Mouse (Mus musculus) CH12.LX (cell line): ENCODE results near the gene Alkbh4. TPM values are rescaled to one million over a fixed set of nuclear protein-coding genes. Genes with fewer than 3 reads are reported as not detected.

ENCODE experiments used
- DNase-seq: peaks from one replicate; pipeline ENCODE4 v3.0.0-alpha.2; 2013; ENCODE audit errors: extremely low read depth
- H3K27ac ChIP-seq: 2 replicates; pipeline ENCODE4 v1.5.1; 2012; ENCODE audit warnings: low read depth, mild to moderate bottlenecking, control low read depth, moderate library complexity; ENCODE audit not compliant: insufficient read depth
- H3K27me3 ChIP-seq: replicated peaks from 2 replicates; pipeline ENCODE3; 2012; ENCODE audit warnings: inconsistent platforms
- H3K36me3 ChIP-seq, 2 experiments: replicated peaks in 1 of 2; 2 replicates each; pipeline versions ENCODE3 to v1.6.1; 2012; ENCODE audit warnings: inconsistent platforms in 1 of 2, low read length in 1 of 2, mild to moderate bottlenecking in 1 of 2, mixed read lengths in 1 of 2, moderate library complexity in 1 of 2; ENCODE audit not compliant: control insufficient read depth in 1 of 2, insufficient read depth in 1 of 2
- H3K4me1 ChIP-seq, 2 experiments: 2 replicates each; pipeline ENCODE4 v1.6.1; 2012; ENCODE audit warnings: inconsistent platforms in 1 of 2, moderate library complexity in 1 of 2; ENCODE audit not compliant: insufficient read depth in 2 of 2, control insufficient read depth in 1 of 2
- H3K4me2 ChIP-seq: 2 replicates; pipeline ENCODE4 v1.6.1; 2012; ENCODE audit warnings: low read depth, mild to moderate bottlenecking, control low read depth; ENCODE audit not compliant: poor library complexity, insufficient read depth, severe bottlenecking
- H3K4me3 ChIP-seq, 3 experiments: fragments of 150-350 bp in 1 of 3; sonication (generic) in 1 of 3; replicated peaks in 1 of 3; 2 replicates each; pipeline versions ENCODE3 to v1.5.1; 2011 to 2012; ENCODE audit warnings: low read depth in 2 of 3, low read length in 2 of 3, mild to moderate bottlenecking in 2 of 3, moderate library complexity in 2 of 3, control low read depth in 1 of 3, improper control_type of control experiment in 1 of 3, inconsistent platforms in 1 of 3, mixed read lengths in 1 of 3; ENCODE audit not compliant: poor library complexity in 1 of 3
- H3K79me2 ChIP-seq: replicated peaks from 2 replicates; pipeline ENCODE4 v1.6.1; 2012; ENCODE audit warnings: mild to moderate bottlenecking, moderate library complexity; ENCODE audit not compliant: control insufficient read depth, poor library complexity, insufficient read depth, severe bottlenecking; ENCODE audit errors: extremely low read depth
- H3K9ac ChIP-seq: 2 replicates; pipeline ENCODE4 v1.6.1; 2012; ENCODE audit warnings: low read depth, mild to moderate bottlenecking, control low read depth, moderate library complexity; ENCODE audit not compliant: insufficient read depth
- H3K9me3 ChIP-seq: replicated peaks from 2 replicates; pipeline ENCODE3; 2012; ENCODE audit warnings: low read length, inconsistent platforms, mixed read lengths
- BHLHE40 ChIP-seq: IDR thresholded peaks from 2 replicates; pipeline ENCODE4 v1.6.1; 2011; ENCODE audit warnings: mild to moderate bottlenecking, low read depth, low read length, improper control_type of control experiment
- CHD1 ChIP-seq: IDR thresholded peaks from 2 replicates; pipeline ENCODE4 v1.6.1; 2012; ENCODE audit warnings: low read depth, low read length, improper control_type of control experiment, inconsistent platforms
- CHD2 ChIP-seq: IDR thresholded peaks from 2 replicates; pipeline ENCODE4 v1.6.1; 2011; ENCODE audit warnings: low read length, improper control_type of control experiment
- CTCF ChIP-seq, 2 experiments: IDR thresholded peaks in 1 of 2; conservative IDR thresholded peaks in 1 of 2; 2 replicates each; pipeline ENCODE4 v1.5.1; 2011 to 2012; ENCODE audit warnings: low read depth in 2 of 2, low read length in 2 of 2, improper control_type of control experiment in 1 of 2, inconsistent platforms in 1 of 2, mild to moderate bottlenecking in 1 of 2, moderate library complexity in 1 of 2
- E2F4 ChIP-seq: IDR thresholded peaks from 2 replicates; pipeline ENCODE4 v1.6.1; 2011; ENCODE audit warnings: low read depth, low read length, improper control_type of control experiment; ENCODE audit not compliant: insufficient replicate concordance
- ELF1 ChIP-seq: IDR thresholded peaks from 2 replicates; pipeline ENCODE4 v1.6.1; 2014; ENCODE audit warnings: low read depth, mild to moderate bottlenecking, inconsistent platforms, low read length, improper control_type of control experiment
- ETS1 ChIP-seq: conservative IDR thresholded peaks from 2 replicates; pipeline ENCODE4 v1.6.1; 2012; ENCODE audit warnings: low read depth, mild to moderate bottlenecking, inconsistent platforms, low read length, improper control_type of control experiment, moderate library complexity
- GABPA ChIP-seq: IDR thresholded peaks from 2 replicates; pipeline ENCODE4 v1.6.1; 2012; ENCODE audit warnings: low read depth, low read length, improper control_type of control experiment, inconsistent platforms; ENCODE audit not compliant: insufficient replicate concordance
- HCFC1 ChIP-seq: IDR thresholded peaks from 2 replicates; pipeline ENCODE4 v1.6.1; 2012; ENCODE audit warnings: low read depth, mild to moderate bottlenecking, inconsistent platforms, low read length, improper control_type of control experiment
- IRF4 ChIP-seq: IDR thresholded peaks from 2 replicates; pipeline ENCODE4 v1.6.1; 2014; ENCODE audit warnings: low read depth, mild to moderate bottlenecking, inconsistent platforms, low read length, improper control_type of control experiment
- JUND ChIP-seq: conservative IDR thresholded peaks from 2 replicates; pipeline ENCODE4 v1.6.1; 2011; ENCODE audit warnings: low read depth, low read length, improper control_type of control experiment
- KAT2A ChIP-seq: IDR thresholded peaks from 2 replicates; pipeline ENCODE4 v1.6.1; 2012; ENCODE audit warnings: low read length, improper control_type of control experiment, inconsistent platforms; ENCODE audit not compliant: insufficient replicate concordance
- MAX ChIP-seq: IDR thresholded peaks from 2 replicates; pipeline ENCODE4 v1.6.1; 2011; ENCODE audit warnings: low read length, improper control_type of control experiment
- MAZ ChIP-seq: IDR thresholded peaks from 2 replicates; pipeline ENCODE4 v1.6.1; 2012; ENCODE audit warnings: low read depth, mild to moderate bottlenecking, inconsistent platforms, low read length, improper control_type of control experiment, moderate library complexity
- MXI1 ChIP-seq: IDR thresholded peaks from 2 replicates; pipeline ENCODE4 v1.6.1; 2011; ENCODE audit warnings: mild to moderate bottlenecking, low read depth, low read length, improper control_type of control experiment
- MYC ChIP-seq: IDR thresholded peaks from 2 replicates; pipeline ENCODE4 v1.6.1; 2011; ENCODE audit warnings: low read depth, mild to moderate bottlenecking, improper control_type of control experiment, low read length
- NELFE ChIP-seq: IDR thresholded peaks from 2 replicates; pipeline ENCODE4 v1.6.1; 2011; ENCODE audit warnings: low read depth, low read length, improper control_type of control experiment
- NRF1 ChIP-seq: IDR thresholded peaks from 2 replicates; pipeline ENCODE4 v1.6.1; 2014; ENCODE audit warnings: low read depth, mild to moderate bottlenecking, inconsistent platforms, low read length, improper control_type of control experiment, moderate library complexity
- PAX5 ChIP-seq: IDR thresholded peaks from 2 replicates; pipeline ENCODE4 v1.6.1; 2012; ENCODE audit warnings: low read length, inconsistent platforms, mixed read lengths
- RCOR1 ChIP-seq: conservative IDR thresholded peaks from 2 replicates; pipeline ENCODE4 v1.6.1; 2012; ENCODE audit warnings: low read depth, mild to moderate bottlenecking, inconsistent platforms, low read length, improper control_type of control experiment
- SMC3 ChIP-seq: IDR thresholded peaks from 2 replicates; pipeline ENCODE4 v1.6.1; 2011; ENCODE audit warnings: low read depth, low read length, improper control_type of control experiment
- TBP ChIP-seq: conservative IDR thresholded peaks from 2 replicates; pipeline ENCODE4 v1.6.1; 2011; ENCODE audit warnings: low read depth, low read length, improper control_type of control experiment
- TCF12 ChIP-seq: IDR thresholded peaks from 2 replicates; pipeline ENCODE4 v1.6.1; 2014; ENCODE audit warnings: low read depth, mild to moderate bottlenecking, inconsistent platforms, low read length, improper control_type of control experiment
- UBTF ChIP-seq: IDR thresholded peaks from 2 replicates; pipeline ENCODE4 v1.6.1; 2012; ENCODE audit warnings: low read depth, mild to moderate bottlenecking, inconsistent platforms, low read length, improper control_type of control experiment, moderate library complexity
- USF2 ChIP-seq: conservative IDR thresholded peaks from 2 replicates; pipeline ENCODE4 v1.6.1; 2011; ENCODE audit warnings: low read depth, low read length, improper control_type of control experiment
- ZC3H11A ChIP-seq: IDR thresholded peaks from 2 replicates; pipeline ENCODE4 v1.6.1; 2012; ENCODE audit warnings: low read depth, mild to moderate bottlenecking, inconsistent platforms, low read length, improper control_type of control experiment
- ZKSCAN1 ChIP-seq: IDR thresholded peaks from 2 replicates; pipeline ENCODE4 v1.6.1; 2012; ENCODE audit warnings: low read depth, inconsistent platforms, low read length, improper control_type of control experiment, borderline replicate concordance
- ZMIZ1 ChIP-seq: IDR thresholded peaks from 2 replicates; pipeline ENCODE4 v1.6.1; 2012; ENCODE audit warnings: low read depth, mild to moderate bottlenecking, inconsistent platforms, low read length, improper control_type of control experiment
- ZNF384 ChIP-seq: IDR thresholded peaks from 2 replicates; pipeline ENCODE4 v1.6.1; 2012; ENCODE audit warnings: low read depth, low read length, improper control_type of control experiment, inconsistent platforms
- dilution Hi-C: fragments of 300-500 bp; cut with MboI; formaldehyde crosslinking; loops from 2 replicates; pipeline ENCODE4 v1.14.3; 2020; ENCODE audit warnings: low sequenced_read_pairs; ENCODE audit not compliant: extremely low pct_unique_long_range_greater_than_20kb, extremely low pct_ligation_motif_present
- in situ Hi-C: fragments of 300-500 bp; cut with MboI; formaldehyde crosslinking; loops from 3 replicates; pipeline ENCODE4 v1.14.3; 2019; ENCODE audit warnings: low sequenced_read_pairs, low pct_ligation_motif_present, low pct_unique_long_range_greater_than_20kb, mixed read lengths
- polyA plus RNA-seq: library from polyadenylated mRNA; unstranded; fragments of >175 nt; gene quantifications from 2 replicates; pipeline ENCODE4 v1.2.1, GENCODE M21; 2012; ENCODE audit warnings: low read depth; ENCODE audit not compliant: insufficient read length
- total RNA-seq, 2 experiments: library from RNA; depleted of rRNA; stranded (reverse); fragments of 300-350 nt in 1 of 2; fragments of >200 nt in 1 of 2; gene quantifications; 2 replicates each; pipeline ENCODE4 v1.2.3; 2012 to 2014

Gene Alkbh4
- total and polyA plus RNA-seq, 3 experiments: 12.2 to 15.9 (median 12.9) TPM

- Histone ChIP-seq H3K9ac (no peak overlapping the region), H3K4me3 (no peak overlapping the region), H3K36me3 (peaks cover 16 to 55% of the 10 kb centered on the region in 2 experiments), H3K27ac (no peak overlapping the region), H3K9me3 (peaks cover 7% of the 10 kb centered on the region), H3K4me1 (peaks cover 6 to 42% of the 10 kb centered on the region in 2 experiments; a peak in 3 of 4 replicates), H3K79me2 (no peaks in the 10 kb centered on the region), H3K27me3 (no peaks in the 10 kb centered on the region), H3K4me2 (no peak overlapping the region)
- in situ Hi-C loops: no loop called here
- TF ChIP-seq SMC3 (no peak), CHD1 (no peak), TBP (no peak), CTCF (conservative IDR thresholded peaks at IDR 0.05 in 1 of 2, IDR thresholded peaks at IDR 0.05 in 1 of 2; ENCODE audit: low read depth in 2 of 2, low read length in 2 of 2) (peak; percentile 13 to 43; a peak in 2 of 4 replicates)
- no peak for DNase-seq
- dilution Hi-C loops: no loop called here
Measured at GRCm38 (mm10) chr5:136168071-136168470, 32.1 kb downstream of the Alkbh4 start.

DNA sequence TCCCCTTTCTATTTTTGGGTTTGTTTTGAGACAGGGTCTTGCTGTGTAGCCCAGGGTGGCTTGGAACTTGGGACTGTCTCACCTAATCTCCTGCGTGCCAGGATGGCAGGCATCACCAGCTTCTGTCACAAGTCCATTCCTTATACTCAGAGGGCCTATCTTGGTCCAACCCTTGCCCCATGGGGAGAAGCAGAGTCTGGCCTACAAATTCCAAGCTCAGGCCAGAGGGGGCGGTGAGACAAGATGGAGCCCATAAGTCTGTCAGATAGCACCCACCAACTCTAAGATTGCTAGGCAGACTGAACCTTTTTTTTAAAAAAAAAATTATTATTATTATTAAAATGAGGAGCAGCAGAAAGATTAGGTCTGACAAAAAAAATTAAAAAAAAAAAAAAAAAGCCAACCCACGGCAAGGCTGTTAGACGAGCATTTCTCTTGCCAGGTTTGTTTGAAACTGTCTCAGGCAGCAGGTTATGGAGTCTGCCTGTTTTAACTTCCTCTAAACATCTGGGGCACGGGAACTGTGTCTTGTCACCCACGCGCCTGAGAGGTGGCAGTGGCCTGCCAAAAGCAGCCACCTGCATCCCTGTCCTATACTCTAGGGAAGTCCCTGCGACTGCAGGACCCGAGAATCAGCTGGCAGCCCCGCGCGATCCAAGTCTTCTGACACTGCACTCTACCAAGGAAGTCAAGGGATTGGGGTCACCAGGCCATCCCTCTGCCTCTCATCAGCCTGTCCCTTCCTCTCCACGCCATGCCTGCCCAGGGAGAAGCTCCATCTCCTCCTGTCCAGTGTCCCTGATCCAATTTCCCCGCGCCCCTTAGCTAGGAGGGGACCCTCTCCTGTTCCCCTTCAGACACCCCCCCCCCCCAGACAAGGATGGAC, 33.9 kb downstream of the Alkbh4 start:
- peak overlapping the region; percentile 51 for H3K27ac ChIP-seq
- TF ChIP-seq TCF12 (0 out of 2 replicates have a peak, but pooled peaks have one; percentile 26), USF2 (no peak), SMC3 (no peak), ZC3H11A (no peak), ZMIZ1 (no peak), NELFE (no peak; the same call in 1 of the 2 replicates), KAT2A (no peak), BHLHE40 (peak; percentile 74), ETS1 (no peak; the same call in 1 of the 2 replicates), TBP (no peak), MXI1 (no peak), PAX5 (no peak), ZNF384 (peak; percentile 49), E2F4 (no peak), RCOR1 (no peak), IRF4 (peak; percentile 7), ELF1 (0 out of 2 replicates have a peak, but pooled peaks have one; percentile 8), UBTF (no peak), CTCF (conservative IDR thresholded peaks at IDR 0.05 in 1 of 2, IDR thresholded peaks at IDR 0.05 in 1 of 2; ENCODE audit: low read depth in 2 of 2, low read length in 2 of 2) (0 out of 4 replicates have a peak, but pooled peaks of 1 of the 2 experiments have one; percentile 1), NRF1 (peak; percentile 9; the same call in 1 of the 2 replicates), GABPA (no peak), MAZ (no peak), CHD2 (no peak), MYC (0 out of 2 replicates have a peak, but pooled peaks have one; percentile 31), ZKSCAN1 (no peak), MAX (no peak), HCFC1 (no peak), JUND (no peak)

More for the DNA sequence above, 33.9 kb downstream of the Alkbh4 start:
- peak; percentile 67 for DNase-seq
- H3K9ac ChIP-seq: peak overlapping the region; percentile 74
- peaks cover 7% of the 10 kb centered on the region for H3K9me3 ChIP-seq
- no peaks in the 10 kb centered on the region for H3K79me2 ChIP-seq
- H3K36me3 ChIP-seq: peaks cover 13 to 37% of the 10 kb centered on the region in 2 experiments
- H3K4me2 ChIP-seq: peak overlapping the region; percentile 41
- no peaks in the 10 kb centered on the region for H3K27me3 ChIP-seq
- dilution Hi-C loops (no loop called here), in situ Hi-C loops (loop anchor here (10.0 kb wide), 1 partner anchor 185 kb away; the partner anchor contains the start of gene Zp3)
- peak overlapping the region; percentile 66 to 85 (median 70) for H3K4me3 ChIP-seq
- peaks cover 6 to 46% of the 10 kb centered on the region in 2 experiments; a peak in 3 of 4 replicates for H3K4me1 ChIP-seq
